Mouse (Mus musculus) ES-E14 (cell line): ENCODE results near the gene Sh3bp4.

Source experiments
- MAFK ChIP-seq: IDR thresholded peaks from 2 replicates; pipeline ENCODE4 v1.6.1; 2014; ENCODE audit warnings: mild to moderate bottlenecking, low read depth, low read length, inconsistent platforms; ENCODE audit not compliant: insufficient read depth
- ZNF384 ChIP-seq: IDR thresholded peaks from 2 replicates; pipeline ENCODE4 v1.6.1; 2012; ENCODE audit warnings: low read depth, low read length, inconsistent platforms

- TF ChIP-seq ZNF384 (no peak), MAFK (no peak)
Measured at GRCm38 (mm10) chr1:89118836-89119235, 48.6 kb downstream of the Sh3bp4 start.
